Mouse (Mus musculus) limb, embryonic 11.5 days (tissue): ENCODE data around the gene Rras2. TPM values are rescaled to one million over a fixed set of nuclear protein-coding genes. Genes with fewer than 3 reads are reported as not detected.

ENCODE experiments used
- ATAC-seq: fragments of 200-750 bp; cut with Nextera tagmentation; 2 replicates; pipeline ENCODE4 v1.8.0; 2017; ENCODE audit warnings: low read depth; ENCODE audit not compliant: insufficient number of reproducible peaks, low FRiP score, low TSS enrichment
- DNase-seq: peaks from one replicate; pipeline ENCODE4 v3.0.0-alpha.2; 2015; ENCODE audit warnings: low spot score
- H3K27ac ChIP-seq: fragments of 300-500 bp; sonication (generic); replicated peaks from 2 replicates; pipeline ENCODE4 v1.5.1; 2014; ENCODE audit warnings: low read depth, mild to moderate bottlenecking, low read length
- H3K27me3 ChIP-seq: fragments of 300-500 bp; sonication (generic); 2 replicates; pipeline ENCODE4 v1.6.1; 2014; ENCODE audit warnings: mild to moderate bottlenecking, low read length, mixed read lengths; ENCODE audit not compliant: control insufficient read depth, insufficient read depth
- H3K36me3 ChIP-seq: fragments of 300-500 bp; sonication (generic); 2 replicates; pipeline ENCODE4 v1.6.1; 2014; ENCODE audit warnings: mild to moderate bottlenecking, low read length, moderate library complexity, mixed read lengths; ENCODE audit not compliant: control insufficient read depth, insufficient read depth
- H3K4me1 ChIP-seq: fragments of 300-500 bp; sonication (generic); 2 replicates; pipeline ENCODE4 v1.6.1; 2014; ENCODE audit warnings: low read length, mixed read lengths; ENCODE audit not compliant: control insufficient read depth, insufficient read depth
- H3K4me2 ChIP-seq: fragments of 300-500 bp; sonication (generic); 2 replicates; pipeline ENCODE4 v1.6.1; 2014; ENCODE audit warnings: low read depth, mild to moderate bottlenecking, moderate library complexity; ENCODE audit not compliant: severe bottlenecking
- H3K4me3 ChIP-seq: fragments of 300-500 bp; sonication (generic); 2 replicates; pipeline ENCODE4 v1.5.1; 2014; ENCODE audit warnings: low read depth, low read length
- H3K9ac ChIP-seq: fragments of 300-500 bp; sonication (generic); 2 replicates; pipeline ENCODE4 v1.6.1; 2014; ENCODE audit warnings: mild to moderate bottlenecking, low read length
- H3K9me3 ChIP-seq: fragments of 300-500 bp; sonication (generic); 2 replicates; pipeline ENCODE4 v1.6.1; 2016; ENCODE audit warnings: low read length; ENCODE audit not compliant: control insufficient read depth
- WGBS: fragments of 180-500 bp; shearing (Covaris S2); extraction: QIAGEN DNeasy Blood & Tissue Kit; methylation state at CpG from one replicate; pipeline ENCODE4 v1.1.7; 2014; 5-methylcytosine and 5-hydroxymethylcytosine counted together
- polyA plus RNA-seq: library from polyadenylated mRNA; unstranded; fragments of >200 nt; fragmentation: Nextera tagmentation; extraction: Ambion mirVana; gene quantifications from 2 replicates; pipeline ENCODE4 v1.2.1, GENCODE M21; 2014

Rras2 gene
- polyA plus RNA-seq, 1 experiment from 2014 or later, result 27.0 TPM

- H3K4me1 ChIP-seq, result no peaks in the 10 kb centered on the region
- ATAC-seq (no peak), DNase-seq (no peak)
- no peaks in the 10 kb centered on the region; the same call in 1 of the 2 replicates for H3K9me3 ChIP-seq
- H3K9ac ChIP-seq, result no peak overlapping the region
- no peaks in the 10 kb centered on the region for H3K36me3 ChIP-seq
- no peaks in the 10 kb centered on the region for H3K27me3 ChIP-seq
- H3K4me2 ChIP-seq, result no peak overlapping the region
- no peak overlapping the region for H3K4me3 ChIP-seq
- H3K27ac ChIP-seq, result no peak overlapping the region
- 39% methylated on average over 4 of the region's 4 CpGs for WGBS
Measured at GRCm38 (mm10) chr7:114149135-114149534, 31.6 kb upstream of the Rras2 start.

- 81% methylated on average over 3 of the region's 3 CpGs for WGBS
Measured at GRCm38 (mm10) chr7:114145841-114146240, 28.3 kb upstream of the Rras2 start.

GRCm38 (mm10) chr7:114142151-114142798 lies 24.7 kb upstream of the Rras2 start:
- no peaks in the 10 kb centered on the region for H3K36me3 ChIP-seq
- H3K4me2 ChIP-seq, result no peak overlapping the region
- H3K9ac ChIP-seq, result no peak overlapping the region
- H3K9me3 ChIP-seq, result no peaks in the 10 kb centered on the region
- no peak for DNase-seq
- no peaks in the 10 kb centered on the region for H3K27me3 ChIP-seq
- 81% methylated on average over 10 of the region's 10 CpGs for WGBS
- ATAC-seq, result no peak
- no peak overlapping the region for H3K4me3 ChIP-seq
- no peaks in the 10 kb centered on the region for H3K4me1 ChIP-seq
- no peak overlapping the region for H3K27ac ChIP-seq

More at GRCm38 (mm10) chr7:114145841-114146240, 28.3 kb upstream of the Rras2 start:
- Histone ChIP-seq H3K9me3 (no peaks in the 10 kb centered on the region; the same call in 1 of the 2 replicates), H3K36me3 (no peaks in the 10 kb centered on the region), H3K4me1 (no peaks in the 10 kb centered on the region), H3K27ac (no peak overlapping the region), H3K27me3 (no peaks in the 10 kb centered on the region), H3K4me2 (no peak overlapping the region), H3K9ac (no peak overlapping the region), H3K4me3 (no peak overlapping the region)
- no peak for ATAC-seq
- no peak for DNase-seq

GRCm38 (mm10) chr7:114140026-114140425 lies 22.4 kb upstream of the Rras2 start:
- H3K9me3 ChIP-seq, result no peaks in the 10 kb centered on the region
- H3K4me1 ChIP-seq, result no peaks in the 10 kb centered on the region
- H3K27me3 ChIP-seq, result no peaks in the 10 kb centered on the region
- no peaks in the 10 kb centered on the region for H3K36me3 ChIP-seq
- H3K4me2 ChIP-seq, result no peak overlapping the region
- 79% methylated on average over 7 of the region's 7 CpGs for WGBS
- no peak overlapping the region for H3K9ac ChIP-seq
- no peak overlapping the region for H3K27ac ChIP-seq
- no peak for ATAC-seq
- DNase-seq, result no peak
- H3K4me3 ChIP-seq, result no peak overlapping the region

GRCm38 (mm10) chr7:114139400-114139799 lies 21.8 kb upstream of the Rras2 start:
- no peaks in the 10 kb centered on the region for H3K4me1 ChIP-seq
- H3K4me3 ChIP-seq, result no peak overlapping the region
- no peak overlapping the region for H3K27ac ChIP-seq
- 89% methylated on average over 3 of the region's 3 CpGs for WGBS
- H3K36me3 ChIP-seq, result no peaks in the 10 kb centered on the region
- no peak overlapping the region for H3K4me2 ChIP-seq
- no peak overlapping the region for H3K9ac ChIP-seq
- H3K27me3 ChIP-seq, result no peaks in the 10 kb centered on the region
- no peak for ATAC-seq
- H3K9me3 ChIP-seq, result no peaks in the 10 kb centered on the region
- no peak for DNase-seq

GRCm38 (mm10) chr7:114138261-114138660 lies 20.7 kb upstream of the Rras2 start:
- Histone ChIP-seq H3K9ac (no peak overlapping the region), H3K4me2 (no peak overlapping the region), H3K4me1 (no peaks in the 10 kb centered on the region), H3K4me3 (no peak overlapping the region), H3K27me3 (no peaks in the 10 kb centered on the region), H3K9me3 (no peaks in the 10 kb centered on the region), H3K36me3 (no peaks in the 10 kb centered on the region), H3K27ac (no peak overlapping the region)
- 92% methylated on average over 2 of the region's 2 CpGs for WGBS
- DNase-seq, result no peak
- ATAC-seq, result no peak

GRCm38 (mm10) chr7:114135166-114135565 lies 17.6 kb upstream of the Rras2 start:
- Histone ChIP-seq H3K4me3 (no peak overlapping the region), H3K27me3 (no peaks in the 10 kb centered on the region), H3K9me3 (no peaks in the 10 kb centered on the region), H3K4me2 (no peak overlapping the region), H3K9ac (no peak overlapping the region), H3K27ac (no peak overlapping the region), H3K4me1 (no peaks in the 10 kb centered on the region), H3K36me3 (no peaks in the 10 kb centered on the region)
- ATAC-seq, result no peak
- 29% methylated on average over 6 of the region's 6 CpGs for WGBS
- no peak for DNase-seq

- H3K4me1 ChIP-seq, result no peaks in the 10 kb centered on the region
- no peak overlapping the region for H3K27ac ChIP-seq
- ATAC-seq (no peak), DNase-seq (no peak)
- no peaks in the 10 kb centered on the region for H3K27me3 ChIP-seq
- no peak overlapping the region for H3K4me3 ChIP-seq
- no peak overlapping the region for H3K4me2 ChIP-seq
- no peak overlapping the region for H3K9ac ChIP-seq
- no peaks in the 10 kb centered on the region for H3K36me3 ChIP-seq
- no peaks in the 10 kb centered on the region for H3K9me3 ChIP-seq
- 26% methylated on average over 5 of the region's 5 CpGs for WGBS
Measured at GRCm38 (mm10) chr7:114133957-114134356, 16.4 kb upstream of the Rras2 start.

- Histone ChIP-seq H3K9me3 (no peaks in the 10 kb centered on the region), H3K4me2 (no peak overlapping the region), H3K9ac (no peak overlapping the region), H3K36me3 (no peaks in the 10 kb centered on the region), H3K27ac (no peak overlapping the region), H3K4me3 (no peak overlapping the region), H3K27me3 (no peaks in the 10 kb centered on the region), H3K4me1 (no peaks in the 10 kb centered on the region)
- no peak for DNase-seq
- ATAC-seq, result no peak
- 52% methylated on average over 8 of the region's 8 CpGs for WGBS
Measured at GRCm38 (mm10) chr7:114132316-114132715, 14.7 kb upstream of the Rras2 start.
